Mouse (Mus musculus) retina, embryonic 14.5 days (tissue): ENCODE measurements around the gene Ccng2.

Experiments
- DNase-seq: peaks from one replicate; pipeline ENCODE4 v3.0.0-alpha.2; 2015; ENCODE audit warnings: low spot score

The Ccng2 gene

GRCm38 (mm10) chr5:93263396-93264075 lies 3.5 kb upstream of the Ccng2 start:
- no peak for DNase-seq

GRCm38 (mm10) chr5:93264136-93264700 lies 2.8 kb upstream of the Ccng2 start:
- no peak for DNase-seq

- DNase-seq = no peak
Measured at GRCm38 (mm10) chr5:93265164-93265800, 1.8 kb upstream of the Ccng2 start.

GRCm38 (mm10) chr5:93265801-93266580 lies 1.1 kb upstream of the Ccng2 start:
- DNase-seq = no peak

GRCm38 (mm10) chr5:93267851-93268606 lies 972 bp downstream of the Ccng2 start:
- DNase-seq = peak; percentile 90

GRCm38 (mm10) chr5:93270095-93270494 lies 3.0 kb downstream of the Ccng2 start:
- DNase-seq = peak; percentile 25

GRCm38 (mm10) chr5:93270721-93271120 lies 3.7 kb downstream of the Ccng2 start:
- no peak for DNase-seq

GRCm38 (mm10) chr5:93282446-93283107 lies 15.5 kb downstream of the Ccng2 start:
- DNase-seq = no peak

- no peak for DNase-seq
Measured at GRCm38 (mm10) chr5:93283109-93283508, 16.1 kb downstream of the Ccng2 start.

- DNase-seq = no peak
Measured at GRCm38 (mm10) chr5:93288553-93288952, 21.5 kb downstream of the Ccng2 start.

- DNase-seq = no peak
Measured at GRCm38 (mm10) chr5:93290282-93290681, 23.2 kb downstream of the Ccng2 start.

GRCm38 (mm10) chr5:93296341-93296746 lies 29.3 kb downstream of the Ccng2 start:
- DNase-seq = no peak

GRCm38 (mm10) chr5:93296754-93297153 lies 29.7 kb downstream of the Ccng2 start:
- no peak for DNase-seq

GRCm38 (mm10) chr5:93297311-93297710 lies 30.3 kb downstream of the Ccng2 start:
- DNase-seq = no peak

- no peak for DNase-seq
Measured at GRCm38 (mm10) chr5:93305126-93305830, 38.2 kb downstream of the Ccng2 start.

GRCm38 (mm10) chr5:93308909-93309308 lies 41.9 kb downstream of the Ccng2 start:
- DNase-seq = no peak

GRCm38 (mm10) chr5:93323320-93324001 lies 56.4 kb downstream of the Ccng2 start:
- peak; percentile 38 for DNase-seq
